Mouse (Mus musculus) E14TG2a.4 (cell line): Measurements from ENCODE around the gene Mipep.

Experiments
- CTCF ChIP-seq: conservative IDR thresholded peaks from 2 replicates; pipeline ENCODE4 v1.5.1; 2014; ENCODE audit warnings: low read length
- NANOG ChIP-seq: IDR thresholded peaks from 2 replicates; pipeline ENCODE4 v1.6.1; 2014; ENCODE audit warnings: borderline replicate concordance, low read length, mixed read lengths

GRCm38 (mm10) chr14:60763746-60764145 is 20.6 kb upstream of the Mipep start:
- TF ChIP-seq CTCF (no peak), NANOG (no peak)
